Mouse (Mus musculus) urinary bladder, postnatal 36 days (tissue): Measurements from ENCODE around the gene Stac3.

Source experiments
- DNase-seq, 2 experiments: peaks; one replicate each; pipeline ENCODE4 v3.0.0; 2022; ENCODE audit warnings: low spot score in 2 of 2, mixed read lengths in 1 of 2

Gene Stac3

DNA sequence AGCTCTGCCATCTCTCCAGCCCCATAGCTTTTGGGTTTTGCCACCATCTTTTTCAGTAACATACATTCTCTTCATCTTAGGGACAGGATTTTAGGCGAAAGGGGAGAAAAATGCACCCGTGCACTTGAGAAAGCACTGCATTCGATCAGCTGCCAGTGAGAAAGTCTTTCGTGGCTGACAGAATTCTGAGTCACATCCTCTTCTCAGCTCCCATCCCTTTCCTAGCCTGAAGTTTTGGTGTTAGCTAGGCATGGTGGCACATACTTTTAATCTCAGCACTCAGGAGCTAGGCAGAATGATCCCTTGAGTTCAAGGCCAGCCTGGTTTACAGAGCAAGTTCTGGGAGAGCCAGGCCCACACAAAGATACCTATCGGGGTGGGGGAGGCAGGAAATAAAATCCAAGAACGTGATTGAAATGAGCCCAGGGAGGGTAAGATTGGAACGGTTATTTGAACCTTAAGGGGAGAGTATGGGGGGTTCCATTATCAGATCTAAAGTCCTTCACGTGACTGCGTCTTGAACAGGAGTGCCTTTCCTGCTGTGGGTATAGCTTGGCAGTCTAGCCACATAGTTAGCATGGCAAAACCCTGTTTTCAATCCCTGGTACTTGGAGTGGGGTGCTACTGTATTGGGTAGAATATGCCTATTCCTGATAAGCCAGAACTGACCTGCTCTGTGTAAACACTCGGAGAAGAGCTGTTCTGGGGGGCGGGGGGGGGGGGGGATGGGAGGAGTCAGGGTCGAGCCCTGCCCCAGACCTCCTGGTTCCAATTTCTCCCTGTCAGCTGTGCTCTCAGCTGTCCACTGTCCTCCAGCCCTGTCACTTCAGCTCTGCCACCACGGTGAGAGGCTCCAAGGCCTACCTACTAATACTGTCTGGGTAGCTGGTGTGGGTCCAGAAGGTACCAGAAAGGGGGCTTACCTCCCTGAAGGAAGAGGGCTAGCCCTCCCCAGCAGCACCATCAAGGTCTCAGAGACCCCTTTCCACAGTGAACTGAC lies at the start of gene Stac3:
Stac3 (plus strand) TSS at position 793 of the 1,000 bp plus-strand sequence.
- DNase-seq: no peak

DNA sequence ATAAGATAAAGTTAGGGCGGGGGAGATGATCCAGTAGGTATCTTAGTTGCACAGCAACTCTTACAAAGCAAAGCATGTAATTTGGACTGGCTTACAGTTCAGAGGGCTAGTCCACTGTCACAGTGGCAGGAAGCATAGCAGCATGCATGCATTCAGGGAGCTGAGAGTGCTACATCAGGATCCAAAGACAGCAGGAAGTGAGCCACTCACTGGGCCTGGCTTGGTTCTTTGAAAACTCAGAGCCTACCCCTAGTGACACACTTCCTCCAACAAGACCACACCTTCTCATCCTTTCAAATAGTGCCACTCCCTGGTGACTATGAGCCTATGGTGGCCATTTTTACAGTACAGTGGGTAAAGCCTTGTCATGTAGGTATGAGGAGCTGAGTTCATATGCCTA lies 47.8 kb upstream of the Stac3 start:
- DNase-seq: no peak

GRCm38 (mm10) chr10:127462411-127463096 lies 38.9 kb upstream of the Stac3 start:
- no peak for DNase-seq

DNA sequence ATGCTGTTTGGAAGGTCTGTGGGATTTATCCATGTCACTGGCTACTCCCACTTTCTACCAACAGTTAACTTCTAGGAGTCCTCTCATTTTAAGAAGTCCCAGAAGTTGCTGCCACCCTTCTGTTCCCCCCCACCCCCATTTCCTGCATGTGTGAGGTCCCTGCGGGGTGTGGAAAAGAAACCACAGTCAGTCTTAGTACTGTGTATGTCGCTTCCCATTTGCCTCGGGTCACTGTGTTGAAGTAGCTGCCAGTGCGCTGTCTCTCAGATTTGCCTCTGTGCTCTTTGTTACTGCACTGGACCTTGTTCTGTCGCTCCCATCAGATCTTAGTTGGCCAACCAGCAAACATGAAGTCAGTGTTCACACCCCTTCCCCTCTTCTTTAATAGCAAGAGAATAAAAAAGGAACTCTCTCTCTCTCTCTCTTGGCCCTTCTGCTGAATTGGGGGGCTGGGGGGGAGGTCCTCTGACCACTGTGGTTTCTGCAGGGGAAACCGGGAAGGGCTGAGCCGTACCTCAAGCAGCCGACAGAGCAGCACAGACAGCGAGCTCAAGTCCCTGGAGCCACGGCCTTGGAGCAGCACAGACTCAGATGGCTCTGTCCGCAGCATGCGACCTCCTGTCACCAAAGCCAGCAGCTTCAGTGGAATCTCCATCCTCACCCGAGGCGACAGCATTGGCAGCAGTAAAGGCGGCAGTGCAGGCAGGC lies 30.1 kb upstream of the Stac3 start:
- no peak for DNase-seq

DNA sequence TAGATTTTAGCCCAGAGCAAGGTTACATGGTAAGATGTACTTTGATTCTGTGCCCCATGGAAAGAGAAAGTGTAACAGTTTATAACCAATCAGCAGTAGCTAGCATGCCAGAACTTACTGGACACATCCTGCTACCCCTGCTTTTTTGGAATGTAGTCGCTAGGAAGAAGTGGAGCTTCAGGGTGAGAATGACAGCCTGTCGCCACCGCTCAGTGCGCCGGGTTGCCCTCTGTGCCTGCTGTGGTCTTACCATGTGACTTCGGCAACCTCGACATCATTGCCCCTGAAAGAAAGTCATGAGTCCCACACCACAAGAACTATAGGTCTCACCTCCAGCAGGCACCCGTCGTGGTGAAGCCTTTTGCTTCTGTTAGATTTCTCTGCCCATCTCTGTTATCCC lies 28.8 kb upstream of the Stac3 start:
- no peak for DNase-seq

- no peak for DNase-seq
Observed at GRCm38 (mm10) chr10:127475175-127475574, 26.3 kb upstream of the Stac3 start.

DNA sequence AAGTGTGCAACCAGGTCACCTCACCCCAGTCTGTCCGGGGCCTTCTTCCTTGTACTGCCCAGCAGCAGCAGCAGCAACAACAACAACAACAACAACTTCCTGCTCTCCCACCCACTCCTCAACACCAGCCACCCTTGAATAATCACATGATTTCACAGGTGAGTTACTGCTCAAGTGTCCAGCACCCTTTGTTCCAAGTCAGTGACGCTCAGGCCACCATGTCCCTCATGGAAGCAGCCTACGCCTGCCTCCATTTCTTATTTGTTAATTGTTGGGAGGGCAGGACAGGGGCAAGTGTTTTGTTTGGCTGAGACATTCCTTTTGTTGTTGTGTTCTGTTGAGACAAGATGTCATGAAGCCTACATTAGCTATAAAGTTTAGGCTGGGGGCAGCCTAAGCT lies 24.9 kb upstream of the Stac3 start:
- DNase-seq: no peak

DNA sequence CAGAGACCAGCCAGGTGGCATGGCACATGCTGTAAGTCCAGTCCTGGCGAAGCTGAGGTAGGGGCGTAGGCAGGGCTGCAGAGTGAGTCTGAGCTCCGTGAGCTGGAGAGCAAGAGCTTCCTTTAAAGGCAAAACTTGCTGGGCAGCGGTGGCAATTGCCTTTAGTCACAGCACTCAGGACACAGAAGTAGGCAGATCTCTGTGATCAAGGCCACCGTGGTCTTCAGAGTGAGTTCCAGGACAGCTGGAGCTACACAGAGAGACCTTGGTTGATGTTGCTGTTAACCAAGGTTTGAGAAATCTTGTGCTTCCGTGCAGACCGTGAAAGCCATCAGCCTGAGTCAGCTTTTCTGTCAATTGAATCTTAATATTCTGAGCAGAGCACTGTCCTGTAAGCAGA lies 24.2 kb upstream of the Stac3 start:
- no peak for DNase-seq

DNA sequence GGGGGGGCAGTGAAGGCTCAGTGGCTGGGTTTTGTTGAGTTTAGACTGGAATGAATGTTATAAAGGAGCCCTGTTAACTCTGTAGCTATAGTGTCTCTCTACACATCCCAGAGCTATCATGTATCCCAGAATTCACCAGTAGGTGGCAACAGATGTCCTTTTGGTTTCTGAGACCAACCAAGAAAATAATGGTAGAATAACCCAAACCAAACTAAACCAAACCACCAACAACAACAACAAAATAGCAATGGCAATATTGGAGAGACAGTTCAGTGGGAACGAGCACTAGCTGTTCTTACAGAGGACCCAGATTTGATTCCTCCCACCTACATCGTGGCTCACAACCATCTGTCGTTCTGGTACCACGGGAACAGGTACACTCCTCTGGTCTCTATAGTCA lies 22.4 kb upstream of the Stac3 start:
- DNase-seq: no peak

GRCm38 (mm10) chr10:127480833-127481813 lies 20.4 kb upstream of the Stac3 start:
- peak; percentile 38 to 63 for DNase-seq

DNA sequence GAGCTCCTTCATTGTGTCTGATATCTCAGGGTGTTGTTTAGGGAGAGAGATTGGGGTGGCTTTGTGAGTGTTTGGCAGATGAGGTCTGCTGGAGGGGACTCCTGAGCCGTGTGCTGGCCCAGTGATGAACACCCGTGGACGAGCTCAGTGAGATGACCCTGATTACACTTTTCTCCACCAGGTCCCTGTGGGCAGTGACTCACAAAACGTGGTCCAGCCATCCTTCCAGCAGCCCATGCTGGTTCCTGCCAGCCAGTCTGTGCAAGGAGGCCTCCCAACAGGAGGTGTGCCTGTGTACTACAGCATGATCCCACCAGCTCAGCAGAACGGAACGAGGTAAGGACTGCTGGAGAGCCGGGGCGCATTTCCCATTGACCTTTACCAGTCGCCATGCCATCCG lies 16.3 kb upstream of the Stac3 start:
- no peak for DNase-seq

- no peak for DNase-seq
Observed at GRCm38 (mm10) chr10:127488856-127489255, 12.6 kb upstream of the Stac3 start.

GRCm38 (mm10) chr10:127490160-127491127 lies 11.0 kb upstream of the Stac3 start:
- DNase-seq: no peak

DNA sequence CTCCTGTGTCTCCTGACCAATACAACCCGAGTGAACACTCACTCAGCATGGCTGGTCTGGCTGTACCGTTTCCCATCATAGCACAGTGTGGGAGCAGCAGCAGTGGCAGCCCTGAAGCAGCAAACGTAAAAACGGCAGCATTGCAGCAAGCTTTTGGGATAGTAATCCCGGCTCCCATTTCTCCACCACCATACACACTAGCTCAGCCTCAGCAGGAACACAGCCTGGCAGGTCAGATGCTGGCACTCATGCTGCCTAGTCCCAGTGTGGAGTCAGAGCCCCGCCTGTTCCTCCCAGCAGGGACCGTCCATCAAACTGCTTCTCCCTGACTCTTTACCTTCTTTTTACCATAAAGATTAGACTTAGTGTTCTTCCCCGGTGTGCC lies 10.4 kb upstream of the Stac3 start:
- DNase-seq: no peak

- no peak for DNase-seq
Observed at GRCm38 (mm10) chr10:127492118-127492517, 9.4 kb upstream of the Stac3 start.

GRCm38 (mm10) chr10:127496156-127496555 lies 5.3 kb upstream of the Stac3 start:
- DNase-seq: no peak

DNA sequence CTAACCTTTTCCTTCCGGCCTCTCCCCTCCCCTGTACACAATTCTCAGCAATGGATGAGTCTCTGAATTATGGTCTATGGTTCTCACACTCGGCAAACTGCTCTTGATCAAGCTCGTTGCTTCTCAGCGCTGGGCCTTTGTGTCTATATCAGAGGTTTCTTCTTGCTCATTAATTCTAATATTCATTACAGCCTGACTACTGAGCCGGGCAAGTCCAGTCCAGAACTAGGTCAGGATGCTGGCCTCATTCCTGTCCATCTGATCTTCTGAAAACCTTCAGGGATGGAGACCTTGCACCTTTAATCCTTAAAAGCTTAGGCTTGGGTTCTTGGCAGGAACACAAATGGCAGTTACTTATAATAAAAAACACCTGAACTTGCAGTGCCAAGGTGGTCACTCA lies 2.0 kb upstream of the Stac3 start:
- DNase-seq: no peak

DNA sequence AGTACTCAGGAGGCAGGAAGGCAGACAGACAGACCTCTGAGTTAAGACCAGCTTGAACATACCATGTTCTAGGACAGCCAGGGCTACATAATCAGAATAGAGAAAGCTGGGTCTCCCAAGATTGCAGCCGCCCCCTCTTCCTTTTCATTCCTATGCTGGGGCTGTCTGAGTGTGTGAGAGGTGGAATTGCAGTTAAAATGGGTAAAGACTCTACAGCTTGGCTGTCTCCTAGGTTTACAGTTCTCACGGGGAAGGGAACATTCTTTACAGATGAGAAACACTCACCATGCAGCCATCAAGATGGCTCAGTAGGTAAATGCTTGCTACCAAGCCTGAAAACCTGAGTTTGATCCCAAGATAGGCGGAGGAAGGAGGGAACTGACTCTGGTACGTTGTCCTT lies 1.4 kb upstream of the Stac3 start:
- no peak for DNase-seq

DNA sequence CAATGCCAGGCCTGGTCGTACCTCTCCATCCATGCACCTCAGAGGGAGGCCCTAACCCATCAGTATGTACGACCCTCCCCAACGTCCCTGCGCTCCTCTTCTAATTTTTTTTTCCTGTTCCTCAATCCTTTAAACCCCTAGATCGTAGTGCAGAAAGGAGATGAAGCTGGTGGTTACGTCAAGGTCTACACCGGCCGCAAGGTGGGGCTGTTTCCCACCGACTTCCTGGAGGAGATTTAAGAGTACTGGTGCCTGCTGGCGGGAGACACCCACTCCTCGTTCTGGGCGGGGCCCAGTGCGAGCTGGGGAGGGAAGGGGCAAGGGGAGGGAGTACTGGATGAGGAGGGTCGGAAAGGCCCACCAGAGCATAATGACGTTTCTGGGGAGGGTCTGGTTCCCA lies 6.8 kb downstream of the Stac3 start:
- DNase-seq: peak; percentile 52 to 70
